ENCODE assay signal across 9 mouse cellular contexts in genomic region chr1:190796745-190797482, GRCm38 (mm10).
DNase-seq lines count a peak whose midpoint lies in the region; ATAC-seq and TF ChIP-seq lines count a peak whose summit lies in the region.
"Had no signal": no experiment of that assay in that cellular context is flagged by ENCODE, and none has a peak within 500 bp of the region (broad histone marks: within the 10 kb centered on the region; RNA-seq: fewer than 3 reads in every experiment).

No protein-coding gene starts in this region.

- intact Hi-C loops in gastrocnemius, postnatal 14 days (cut with DNase I; ENCODE audit: low total_unique reads) = loop anchor here (5.0 kb wide), 1 partner anchor 750 kb away; no protein-coding TSS in a partner anchor

- no peaks in the 10 kb centered on the region for H3K9me3 ChIP-seq in heart, embryonic 14.5 days (ENCODE audit: control insufficient read depth, low read length)

- peak overlapping the region; percentile 13 to 42; a peak in 2 of 4 replicates for H3K27ac ChIP-seq in heart, embryonic 14.5 days (replicated peaks in 1 of 2; ENCODE audit: control insufficient read depth in 1 of 2, insufficient read depth in 1 of 2, low read depth in 2 of 2, low read length in 2 of 2)
- H3K27ac ChIP-seq: macrophage had no signal

- no peak overlapping the region for H3K4me3 ChIP-seq in heart, embryonic 14.5 days (ENCODE audit: control insufficient read depth in 1 of 2, insufficient read depth in 1 of 2, low read depth in 1 of 2, low read length in 2 of 2)
- H3K4me3 ChIP-seq in lung, adult 2 months (replicated peaks; ENCODE audit: extremely low read depth, low read depth, low read length) = no peak overlapping the region

- TF ChIP-seq CTCF in lung, adult 2 months (IDR thresholded peaks at IDR 0.05; ENCODE audit: insufficient read depth, low read length) = no peak

- H3K4me2 ChIP-seq in heart, embryonic 14.5 days (ENCODE audit: low read length) = no peak overlapping the region

- H3K9ac ChIP-seq in heart, embryonic 14.5 days (ENCODE audit: low read length) = peak overlapping the region; percentile 41

- no peak for ATAC-seq in heart, embryonic 14.5 days (ENCODE audit: insufficient number of reproducible peaks, insufficient read depth, low FRiP score, low read depth)

- TF ChIP-seq POLR2A in lung, adult 2 months (IDR thresholded peaks at IDR 0.05; ENCODE audit: borderline replicate concordance, extremely low read depth, low read depth, low read length) = no peak

- H3K27me3 ChIP-seq in heart, embryonic 14.5 days (ENCODE audit: control insufficient read depth, insufficient read depth, low read length) = no peaks in the 10 kb centered on the region

- H3K4me1 ChIP-seq in heart, embryonic 14.5 days (ENCODE audit: control insufficient read depth in 2 of 2, insufficient read depth in 2 of 2, low read length in 2 of 2) = peaks cover 6 to 8% of the 10 kb centered on the region in 2 experiments
- no peaks in the 10 kb centered on the region for H3K4me1 ChIP-seq in lung, adult 2 months (ENCODE audit: control insufficient read depth, insufficient read depth, low read length)

- peaks cover 35% of the 10 kb centered on the region for H3K36me3 ChIP-seq in heart, embryonic 14.5 days (ENCODE audit: control insufficient read depth, insufficient read depth, low read length)

- WGBS in heart, embryonic 14.5 days = 37% methylated on average over 7 of the region's 7 CpGs
- WGBS in lung, adult 2 months = 50% methylated on average over 7 of the region's 7 CpGs

- DNase-seq in urinary bladder, postnatal 25 days (ENCODE audit: low spot score) = peak; percentile 19
- no peak for DNase-seq in urinary bladder, postnatal 10 days (ENCODE audit: low spot score)
- peak; percentile 72 to 78 for DNase-seq in cerebellum, postnatal 25 days
- peak; percentile 73 for DNase-seq in kidney, postnatal 14 days
- peak; percentile 12 for DNase-seq in lung, adult 2 months
- peak; percentile 54 for DNase-seq in retina, postnatal 7 days (ENCODE audit: low read depth, low spot score)
- no peak for DNase-seq in gastrocnemius, postnatal 14 days

Comparison
In these comparisons a context has a peak if more than half of its experiments do, and no peak if none do; other contexts are left out.
1. DNase-seq: peak in urinary bladder, postnatal 25 days (single experiment), cerebellum, postnatal 25 days (2 of 2), kidney, postnatal 14 days (single experiment), lung, adult 2 months (single experiment) and retina, postnatal 7 days (single experiment); none in urinary bladder, postnatal 10 days (single experiment) and gastrocnemius, postnatal 14 days (single experiment).